Mouse (Mus musculus): Measurements from ENCODE around the gene Dusp2. TPM values are rescaled to one million over a fixed set of nuclear protein-coding genes. Genes with fewer than 3 reads are reported as not detected.
A peak's percentile ranks its signal among the peaks of the same experiment; 100 is the strongest.

Dusp2 gene
- polyA plus RNA-seq, 1 experiment from 2014 or later, result 14.1 TPM

DNA sequence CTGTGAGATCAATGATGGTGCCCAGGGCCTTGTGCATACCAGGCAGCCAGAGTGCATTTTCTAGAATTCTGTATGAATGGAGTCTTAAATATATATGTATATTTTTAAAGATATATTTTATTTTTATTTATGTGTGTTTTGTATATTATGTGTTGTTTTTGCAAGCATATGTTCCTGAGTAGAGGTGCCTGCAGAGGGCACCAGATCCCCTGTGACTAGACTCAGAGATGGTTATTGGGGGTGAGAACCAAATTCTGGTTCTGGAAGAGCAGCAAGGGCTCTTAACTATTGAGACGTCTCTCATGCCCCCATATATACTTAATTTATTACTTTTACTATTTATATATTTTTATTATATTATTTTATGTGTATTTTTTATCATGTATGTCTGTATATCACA is 24.8 kb upstream of the Dusp2 start:
- Histone ChIP-seq H3K4me1 (peaks cover 16% of the 10 kb centered on the region), H3K4me3 (no peak overlapping the region), H3K27ac (no peak overlapping the region), H3K36me3 (no peaks in the 10 kb centered on the region), H3K27me3 (ENCODE audit: insufficient read depth, poor library complexity, severe bottlenecking) (no peaks in the 10 kb centered on the region), H3K9me3 (no peaks in the 10 kb centered on the region)
- 84% methylated on average over 1 of the region's 1 CpGs for WGBS
- no peak for DNase-seq (ENCODE audit: low spot score)

- no peaks in the 10 kb centered on the region for H3K36me3 ChIP-seq
- no peak overlapping the region for H3K27ac ChIP-seq
- no peak overlapping the region for H3K4me3 ChIP-seq
- no peaks in the 10 kb centered on the region for H3K9me3 ChIP-seq
- WGBS, result 90% methylated on average over 4 of the region's 4 CpGs
- no peak for DNase-seq (ENCODE audit: low spot score)
- H3K27me3 ChIP-seq (ENCODE audit: insufficient read depth, poor library complexity, severe bottlenecking), result no peaks in the 10 kb centered on the region
- peaks cover 16% of the 10 kb centered on the region for H3K4me1 ChIP-seq
Observed at GRCm38 (mm10) chr2:127312801-127313200, 23.2 kb upstream of the Dusp2 start.

DNA sequence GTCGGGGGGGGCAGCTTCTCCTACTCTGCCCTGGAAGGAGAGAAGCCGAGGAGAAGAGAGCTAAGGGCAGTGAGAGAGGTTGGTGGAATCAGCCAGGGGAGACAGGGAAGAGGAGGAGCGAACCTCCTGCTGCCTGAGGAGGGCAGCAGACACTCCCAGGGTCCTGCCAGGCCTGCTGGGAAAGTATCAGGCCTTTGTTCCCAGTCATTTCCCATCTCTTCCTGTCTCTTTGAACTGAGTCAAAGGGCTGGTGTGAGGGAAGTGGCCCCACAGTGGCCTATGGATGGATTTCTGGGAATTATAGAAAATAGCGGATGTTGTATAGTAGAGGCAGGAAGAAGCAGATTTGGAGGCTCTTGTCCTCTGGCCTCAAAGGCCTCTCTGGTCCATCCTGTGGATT is 22.1 kb upstream of the Dusp2 start:
- no peak for DNase-seq (ENCODE audit: low spot score)

DNA sequence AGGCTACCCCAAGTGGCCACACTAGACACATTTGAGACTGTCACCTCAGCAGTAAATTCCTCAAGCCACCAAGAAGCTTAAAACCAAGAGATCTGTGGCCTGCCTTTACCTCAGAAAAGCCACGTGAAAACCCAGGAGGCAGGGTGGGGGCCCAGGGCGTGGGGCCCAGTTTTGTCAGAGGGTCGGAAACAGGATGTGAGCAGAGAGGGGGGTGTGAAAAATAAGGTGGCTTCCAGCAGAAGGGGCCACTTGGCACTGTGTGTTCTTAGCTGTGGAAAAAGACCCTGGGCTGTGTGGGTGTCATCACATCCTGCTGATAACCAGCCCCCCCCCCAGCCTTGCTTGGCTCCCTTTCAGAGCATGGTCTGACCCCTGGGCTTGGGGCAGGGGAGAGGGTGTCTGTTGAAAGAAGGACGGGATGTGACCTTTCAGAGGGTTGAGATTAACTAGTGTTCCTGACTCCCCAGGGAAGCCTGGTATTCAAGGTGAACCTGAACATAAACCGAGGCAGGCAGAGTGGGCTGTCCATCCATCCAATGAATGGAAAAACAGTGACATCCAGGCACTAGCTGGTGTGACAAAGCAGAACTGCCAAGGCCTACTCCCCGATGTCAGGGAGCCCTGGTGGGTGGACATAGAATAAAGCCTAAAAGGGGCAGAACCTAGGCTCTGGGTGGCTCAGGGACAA is 21.3 kb upstream of the Dusp2 start:
- H3K27ac ChIP-seq, result peak overlapping the region; percentile 73
- no peaks in the 10 kb centered on the region for H3K36me3 ChIP-seq
- WGBS, result 52% methylated on average over 6 of the region's 6 CpGs
- H3K27me3 ChIP-seq (ENCODE audit: insufficient read depth, poor library complexity, severe bottlenecking), result no peaks in the 10 kb centered on the region
- no peak for DNase-seq (ENCODE audit: low spot score)
- H3K4me3 ChIP-seq, result no peak overlapping the region
- H3K9me3 ChIP-seq, result no peaks in the 10 kb centered on the region
- peaks cover 16% of the 10 kb centered on the region for H3K4me1 ChIP-seq

More for the DNA sequence above, 22.1 kb upstream of the Dusp2 start:
- H3K4me3 ChIP-seq, result no peak overlapping the region
- peaks cover 16% of the 10 kb centered on the region for H3K4me1 ChIP-seq
- no peaks in the 10 kb centered on the region for H3K27me3 ChIP-seq (ENCODE audit: insufficient read depth, poor library complexity, severe bottlenecking)
- peak overlapping the region; percentile 73 for H3K27ac ChIP-seq
- WGBS, result 43% methylated on average over 4 of the region's 4 CpGs
- H3K36me3 ChIP-seq, result no peaks in the 10 kb centered on the region
- no peaks in the 10 kb centered on the region for H3K9me3 ChIP-seq

GRCm38 (mm10) chr2:127315155-127315470 is 20.8 kb upstream of the Dusp2 start:
- H3K9me3 ChIP-seq, result no peaks in the 10 kb centered on the region
- no peak for DNase-seq (ENCODE audit: low spot score)
- no peaks in the 10 kb centered on the region for H3K36me3 ChIP-seq
- H3K4me1 ChIP-seq, result peaks cover 16% of the 10 kb centered on the region
- 94% methylated on average over 1 of the region's 1 CpGs for WGBS
- H3K27ac ChIP-seq, result peak overlapping the region; percentile 52; the same call in 1 of the 2 replicates
- H3K4me3 ChIP-seq, result no peak overlapping the region
- H3K27me3 ChIP-seq (ENCODE audit: insufficient read depth, poor library complexity, severe bottlenecking), result no peaks in the 10 kb centered on the region

- WGBS, result 74% methylated on average over 5 of the region's 5 CpGs
- H3K27ac ChIP-seq, result no peak overlapping the region
- DNase-seq (ENCODE audit: low spot score), result no peak
- H3K4me1 ChIP-seq, result peaks cover 16% of the 10 kb centered on the region
- H3K9me3 ChIP-seq, result no peaks in the 10 kb centered on the region
- H3K4me3 ChIP-seq, result no peak overlapping the region
- no peaks in the 10 kb centered on the region for H3K36me3 ChIP-seq
- no peaks in the 10 kb centered on the region for H3K27me3 ChIP-seq (ENCODE audit: insufficient read depth, poor library complexity, severe bottlenecking)
Observed at GRCm38 (mm10) chr2:127316431-127316830, 19.5 kb upstream of the Dusp2 start.

- H3K4me1 ChIP-seq, result peaks cover 17% of the 10 kb centered on the region
- DNase-seq (ENCODE audit: low spot score), result no peak
- no peaks in the 10 kb centered on the region for H3K9me3 ChIP-seq
- no peak overlapping the region for H3K27ac ChIP-seq
- 85% methylated on average over 4 of the region's 4 CpGs for WGBS
- no peaks in the 10 kb centered on the region for H3K27me3 ChIP-seq (ENCODE audit: insufficient read depth, poor library complexity, severe bottlenecking)
- H3K36me3 ChIP-seq, result no peaks in the 10 kb centered on the region
- H3K4me3 ChIP-seq, result no peak overlapping the region
Observed at GRCm38 (mm10) chr2:127318136-127318535, 17.8 kb upstream of the Dusp2 start.

GRCm38 (mm10) chr2:127319071-127319470 is 16.9 kb upstream of the Dusp2 start:
- WGBS, result 54% methylated on average over 4 of the region's 4 CpGs
- no peak overlapping the region for H3K27ac ChIP-seq
- H3K9me3 ChIP-seq, result no peaks in the 10 kb centered on the region
- no peaks in the 10 kb centered on the region for H3K36me3 ChIP-seq
- no peaks in the 10 kb centered on the region for H3K27me3 ChIP-seq (ENCODE audit: insufficient read depth, poor library complexity, severe bottlenecking)
- no peak overlapping the region for H3K4me3 ChIP-seq
- H3K4me1 ChIP-seq, result peaks cover 22% of the 10 kb centered on the region
- no peak for DNase-seq (ENCODE audit: low spot score)

DNA sequence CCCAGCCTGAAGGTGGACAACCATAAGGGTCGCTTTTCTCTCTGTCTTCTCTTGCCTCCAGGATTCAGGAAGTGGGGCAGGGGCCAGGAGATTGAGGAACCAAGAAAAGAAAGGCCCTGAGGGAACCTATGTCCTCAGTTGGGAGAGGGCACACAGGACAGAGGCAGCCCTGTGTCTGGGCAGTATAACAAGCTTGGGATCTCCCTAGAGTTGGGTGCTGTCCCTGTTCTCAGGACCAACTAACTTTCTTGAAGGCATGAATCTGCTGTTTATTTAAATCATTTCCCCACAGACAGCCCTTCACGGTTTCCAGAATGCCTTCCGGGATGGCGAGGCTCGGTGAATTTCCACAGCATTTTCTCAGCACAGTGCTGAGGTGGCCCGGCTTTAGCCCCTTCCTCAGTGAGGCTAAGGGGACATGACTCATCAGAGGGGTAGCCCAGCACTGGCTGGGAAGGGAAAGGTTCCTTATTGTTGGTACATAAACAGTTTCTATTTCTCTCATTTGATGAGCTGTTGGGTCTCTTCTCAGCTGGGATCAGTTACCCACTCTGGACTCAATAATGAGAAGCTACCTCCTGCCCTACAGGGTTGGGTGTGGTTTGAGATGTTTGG is 13.2 kb upstream of the Dusp2 start:
- no peaks in the 10 kb centered on the region for H3K36me3 ChIP-seq
- H3K9me3 ChIP-seq, result no peaks in the 10 kb centered on the region
- no peaks in the 10 kb centered on the region for H3K27me3 ChIP-seq (ENCODE audit: insufficient read depth, poor library complexity, severe bottlenecking)
- no peak overlapping the region for H3K4me3 ChIP-seq
- peaks cover 19% of the 10 kb centered on the region for H3K4me1 ChIP-seq
- 72% methylated on average over 6 of the region's 6 CpGs for WGBS
- no peak for DNase-seq (ENCODE audit: low spot score)
- H3K27ac ChIP-seq, result no peak overlapping the region

DNA sequence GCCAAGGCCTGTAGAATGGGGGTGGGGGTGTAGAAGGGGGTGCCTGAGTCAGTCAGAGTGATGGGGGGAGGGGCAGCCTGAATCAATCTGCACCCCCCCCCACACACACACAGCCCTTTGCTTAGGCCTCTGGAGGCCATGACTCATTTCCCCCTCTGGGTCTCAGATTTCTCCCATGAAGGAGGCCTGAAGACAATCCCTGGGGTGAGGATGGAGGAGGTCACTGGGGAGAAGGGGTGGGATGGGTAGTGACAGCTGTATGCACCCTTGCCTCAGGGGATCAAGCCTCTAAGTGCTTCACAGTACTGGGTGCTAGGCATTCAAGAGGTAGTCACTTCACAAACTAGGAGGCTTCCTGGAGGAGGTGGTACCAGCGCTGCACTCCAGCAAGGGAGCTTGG is 12.3 kb upstream of the Dusp2 start:
- no peak for DNase-seq (ENCODE audit: low spot score)
- 75% methylated on average over 1 of the region's 1 CpGs for WGBS
- H3K9me3 ChIP-seq, result no peaks in the 10 kb centered on the region
- no peak overlapping the region for H3K4me3 ChIP-seq
- H3K27me3 ChIP-seq (ENCODE audit: insufficient read depth, poor library complexity, severe bottlenecking), result 0 out of 2 replicates have a peak, but pooled peaks cover 4% of the 10 kb centered on the region
- H3K4me1 ChIP-seq, result peaks cover 27% of the 10 kb centered on the region
- no peak overlapping the region for H3K27ac ChIP-seq
- no peaks in the 10 kb centered on the region for H3K36me3 ChIP-seq

GRCm38 (mm10) chr2:127324456-127324855 is 11.5 kb upstream of the Dusp2 start:
- H3K27ac ChIP-seq, result no peak overlapping the region
- no peaks in the 10 kb centered on the region for H3K9me3 ChIP-seq
- H3K4me3 ChIP-seq, result no peak overlapping the region
- H3K27me3 ChIP-seq (ENCODE audit: insufficient read depth, poor library complexity, severe bottlenecking), result 0 out of 2 replicates have a peak, but pooled peaks cover 4% of the 10 kb centered on the region
- H3K36me3 ChIP-seq, result no peaks in the 10 kb centered on the region
- WGBS, result 52% methylated on average over 7 of the region's 7 CpGs
- no peak for DNase-seq (ENCODE audit: low spot score)
- H3K4me1 ChIP-seq, result peaks cover 34% of the 10 kb centered on the region

- Histone ChIP-seq H3K4me1 (peaks cover 51% of the 10 kb centered on the region), H3K27me3 (ENCODE audit: insufficient read depth, poor library complexity, severe bottlenecking) (0 out of 2 replicates have a peak, but pooled peaks cover 4% of the 10 kb centered on the region), H3K4me3 (no peak overlapping the region), H3K27ac (peak overlapping the region; percentile 78), H3K9me3 (no peaks in the 10 kb centered on the region), H3K36me3 (no peaks in the 10 kb centered on the region)
- DNase-seq (ENCODE audit: low spot score), result no peak
- WGBS, result 67% methylated on average over 12 of the region's 12 CpGs
Observed at GRCm38 (mm10) chr2:127328090-127328851, 7.7 kb upstream of the Dusp2 start.
